Comparison of ENCODE assay signal across 19 mouse cellular contexts in genomic region chr9:82553213-82553612, GRCm38 (mm10).
DNase-seq lines count a peak whose midpoint lies in the region; ATAC-seq lines count a peak whose summit lies in the region.
"Had no signal": no experiment of that assay in that cellular context is flagged by ENCODE, and none has a peak within 500 bp of the region (broad histone marks: within the 10 kb centered on the region; RNA-seq: fewer than 3 reads in every experiment).

No protein-coding gene starts in this region.

- H3K27ac ChIP-seq in hindbrain, embryonic 16.5 days (ENCODE audit: low read depth, low read length): no peak overlapping the region
- no peak overlapping the region for H3K27ac ChIP-seq in hindbrain, embryonic 10.5 days
- H3K27ac ChIP-seq in limb, embryonic 13.5 days: no peak overlapping the region
- H3K27ac ChIP-seq in neural tube, embryonic 14.5 days (ENCODE audit: low read depth, low read length): no peak overlapping the region
- H3K27ac ChIP-seq: embryonic facial prominence, embryonic 13.5 days; forebrain, embryonic 12.5 days; hindbrain, embryonic 14.5 days had no signal

- H3K4me1 ChIP-seq in hindbrain, embryonic 16.5 days (ENCODE audit: control insufficient read depth, insufficient read depth, low read depth, low read length): no peaks in the 10 kb centered on the region
- peaks cover 1% of the 10 kb centered on the region for H3K4me1 ChIP-seq in hindbrain, embryonic 10.5 days (replicated peaks)
- H3K4me1 ChIP-seq in limb, embryonic 13.5 days: 0 out of 2 replicates have a peak, but pooled peaks cover 10% of the 10 kb centered on the region
- H3K4me1 ChIP-seq in neural tube, embryonic 14.5 days (ENCODE audit: control insufficient read depth, insufficient read depth, low read length): no peaks in the 10 kb centered on the region
- H3K4me1 ChIP-seq: forebrain, embryonic 12.5 days; heart, embryonic 12.5 days had no signal

- ATAC-seq in hindbrain, embryonic 16.5 days: 0 out of 2 replicates have a peak, but pooled peaks have one; percentile 37
- 0 out of 2 replicates have a peak, but pooled peaks have one; percentile 44 for ATAC-seq in limb, embryonic 13.5 days (ENCODE audit: low FRiP score, low read depth)
- peak; percentile 73 for ATAC-seq in neural tube, embryonic 14.5 days (ENCODE audit: low read depth)
- ATAC-seq: activated CD4-positive, CD25-positive, alpha-beta regulatory T cell, adult 4 months; forebrain, embryonic 16.5 days; Patski had no signal

- H3K9ac ChIP-seq in hindbrain, embryonic 16.5 days (ENCODE audit: low read depth, low read length): no peak overlapping the region
- H3K9ac ChIP-seq in limb, embryonic 13.5 days: no peak overlapping the region
- no peak overlapping the region for H3K9ac ChIP-seq in neural tube, embryonic 14.5 days (replicated peaks; ENCODE audit: low read depth, low read length)
- H3K9ac ChIP-seq: embryonic facial prominence, embryonic 13.5 days; forebrain, embryonic 12.5 days; heart, embryonic 12.5 days; hindbrain, embryonic 14.5 days had no signal

- no peaks in the 10 kb centered on the region for H3K36me3 ChIP-seq in hindbrain, embryonic 16.5 days (ENCODE audit: control insufficient read depth, insufficient read depth, low read length)
- H3K36me3 ChIP-seq in hindbrain, embryonic 10.5 days: no peaks in the 10 kb centered on the region
- no peaks in the 10 kb centered on the region for H3K36me3 ChIP-seq in limb, embryonic 13.5 days
- no peaks in the 10 kb centered on the region for H3K36me3 ChIP-seq in neural tube, embryonic 14.5 days (ENCODE audit: control insufficient read depth, insufficient read depth, low read length)
- H3K36me3 ChIP-seq: embryonic facial prominence, embryonic 13.5 days; forebrain, embryonic 12.5 days; heart, embryonic 12.5 days had no signal

- WGBS in hindbrain, embryonic 16.5 days: 63% methylated on average over 3 of the region's 3 CpGs
- WGBS in hindbrain, embryonic 10.5 days: 90% methylated on average over 3 of the region's 3 CpGs
- WGBS in limb, embryonic 13.5 days: 31% methylated on average over 3 of the region's 3 CpGs
- WGBS in neural tube, embryonic 14.5 days: 18% methylated on average over 3 of the region's 3 CpGs

- H3K4me3 ChIP-seq in hindbrain, embryonic 16.5 days (ENCODE audit: low read length): no peak overlapping the region
- no peak overlapping the region for H3K4me3 ChIP-seq in hindbrain, embryonic 10.5 days
- no peak overlapping the region for H3K4me3 ChIP-seq in limb, embryonic 13.5 days
- H3K4me3 ChIP-seq in neural tube, embryonic 14.5 days (ENCODE audit: low read depth, low read length): no peak overlapping the region
- H3K4me3 ChIP-seq: embryonic facial prominence, embryonic 13.5 days; forebrain, embryonic 12.5 days; heart, embryonic 12.5 days had no signal

- H3K27me3 ChIP-seq in hindbrain, embryonic 16.5 days (replicated peaks; ENCODE audit: control insufficient read depth, insufficient read depth, low read length): no peaks in the 10 kb centered on the region
- no peaks in the 10 kb centered on the region for H3K27me3 ChIP-seq in hindbrain, embryonic 10.5 days (ENCODE audit: insufficient read depth, poor library complexity, severe bottlenecking)
- no peaks in the 10 kb centered on the region for H3K27me3 ChIP-seq in limb, embryonic 13.5 days
- H3K27me3 ChIP-seq in neural tube, embryonic 14.5 days (ENCODE audit: control insufficient read depth, insufficient read depth, low read length): no peaks in the 10 kb centered on the region
- H3K27me3 ChIP-seq: CH12.LX; embryonic facial prominence, embryonic 13.5 days; forebrain, embryonic 12.5 days; heart, embryonic 12.5 days; Patski had no signal

- no peak for DNase-seq in hindbrain, embryonic 10.5 days (ENCODE audit: low spot score)
- peak; percentile 29 for DNase-seq in forelimb bud, embryonic 11.5 days (ENCODE audit: low read depth, low spot score)
- no peak for DNase-seq in gastrocnemius, adult 8-10 months (ENCODE audit: low spot score in 2 of 2)
- no peak for DNase-seq in spleen, adult 18-20 months
- DNase-seq: adrenal gland, postnatal 25 days; cerebellum, adult 8-10 months; cerebellum, postnatal 14 days; gastrocnemius, postnatal 25 days had no signal

- H3K4me2 ChIP-seq in hindbrain, embryonic 16.5 days (ENCODE audit: low read length): no peak overlapping the region
- H3K4me2 ChIP-seq in limb, embryonic 13.5 days (replicated peaks): no peak overlapping the region
- no peak overlapping the region for H3K4me2 ChIP-seq in neural tube, embryonic 14.5 days (ENCODE audit: low read depth, low read length)
- H3K4me2 ChIP-seq: embryonic facial prominence, embryonic 13.5 days; forebrain, embryonic 12.5 days; heart, embryonic 12.5 days; hindbrain, embryonic 14.5 days had no signal

- no peaks in the 10 kb centered on the region for H3K9me3 ChIP-seq in hindbrain, embryonic 16.5 days (ENCODE audit: control insufficient read depth, low read length)
- H3K9me3 ChIP-seq in hindbrain, embryonic 10.5 days: no peaks in the 10 kb centered on the region
- no peaks in the 10 kb centered on the region for H3K9me3 ChIP-seq in limb, embryonic 13.5 days
- H3K9me3 ChIP-seq in neural tube, embryonic 14.5 days (ENCODE audit: control insufficient read depth, low read length): no peaks in the 10 kb centered on the region
- H3K9me3 ChIP-seq: embryonic facial prominence, embryonic 13.5 days; forebrain, embryonic 12.5 days; heart, embryonic 12.5 days had no signal
